Mouse (Mus musculus) neural tube, embryonic 14.5 days (tissue): ENCODE data around the gene Vill. TPM values are rescaled to one million over a fixed set of nuclear protein-coding genes. Genes with fewer than 3 reads are reported as not detected.

Experiments used
- ATAC-seq: fragments of 200-750 bp; cut with Nextera tagmentation; 2 replicates; pipeline ENCODE4 v1.8.0; 2017; ENCODE audit warnings: low read depth, mild to moderate bottlenecking, moderate TSS enrichment, moderate library complexity
- H3K27ac ChIP-seq: fragments of 300-500 bp; sonication (generic); 2 replicates; pipeline ENCODE4 v1.5.1; 2014; ENCODE audit warnings: low read depth, mild to moderate bottlenecking, control low read depth, low read length, moderate library complexity, mixed read lengths
- H3K27me3 ChIP-seq: fragments of 300-500 bp; sonication (generic); 2 replicates; pipeline ENCODE4 v1.6.1; 2014; ENCODE audit warnings: low read length; ENCODE audit not compliant: control insufficient read depth, insufficient read depth
- H3K36me3 ChIP-seq: fragments of 300-500 bp; sonication (generic); 2 replicates; pipeline ENCODE4 v1.6.1; 2014; ENCODE audit warnings: low read length, mixed read lengths; ENCODE audit not compliant: control insufficient read depth, insufficient read depth
- H3K4me1 ChIP-seq: fragments of 300-500 bp; sonication (generic); 2 replicates; pipeline ENCODE4 v1.6.1; 2014; ENCODE audit warnings: low read length; ENCODE audit not compliant: control insufficient read depth, insufficient read depth
- H3K4me2 ChIP-seq: fragments of 300-500 bp; sonication (generic); 2 replicates; pipeline ENCODE4 v1.6.1; 2014; ENCODE audit warnings: mild to moderate bottlenecking, low read depth, low read length, control low read depth
- H3K4me3 ChIP-seq: fragments of 300-500 bp; sonication (generic); 2 replicates; pipeline ENCODE4 v1.5.1; 2014; ENCODE audit warnings: low read depth, low read length, control low read depth, mixed read lengths
- H3K9ac ChIP-seq: fragments of 300-500 bp; sonication (generic); replicated peaks from 2 replicates; pipeline ENCODE4 v1.6.1; 2014; ENCODE audit warnings: low read depth, mild to moderate bottlenecking, control low read depth, low read length, mixed read lengths
- H3K9me3 ChIP-seq: fragments of 300-500 bp; sonication (generic); 2 replicates; pipeline ENCODE4 v1.6.1; 2016; ENCODE audit warnings: low read length; ENCODE audit not compliant: control insufficient read depth
- WGBS: fragments of 180-500 bp; shearing (Covaris S2); extraction: QIAGEN DNeasy Blood & Tissue Kit; methylation state at CpG from one replicate; pipeline ENCODE4 v1.1.7; 2014; 5-methylcytosine and 5-hydroxymethylcytosine counted together
- polyA plus RNA-seq: library from polyadenylated mRNA; unstranded; fragments of >200 nt; fragmentation: Nextera tagmentation; extraction: Ambion mirVana; gene quantifications from 2 replicates; pipeline ENCODE4 v1.2.1, GENCODE M21; 2014

Gene Vill
- 3.6 and 5.9 TPM in 2 replicates for polyA plus RNA-seq

GRCm38 (mm10) chr9:119052154-119052944, at the start of gene Vill:
Vill (plus strand) TSS chr9:119052778.
- Histone ChIP-seq H3K4me3 (peak within 1 kb of the TSS; percentile 10; the same call in 1 of the 2 replicates), H3K4me1 (0 out of 2 replicates have a peak, but pooled peaks cover 6% of the 10 kb centered on the region), H3K27me3 (no peaks in the 10 kb centered on the region), H3K4me2 (peak within 1 kb of the TSS; percentile 41), H3K27ac (no peak within 1 kb of the TSS), H3K36me3 (no peaks in the 10 kb centered on the region), H3K9me3 (no peaks in the 10 kb centered on the region), H3K9ac (0 out of 2 replicates have a peak within 1 kb of the TSS, but pooled peaks have one; percentile 28)
- 18% methylated on average over 22 of the region's 22 CpGs for WGBS
- ATAC-seq: peak; percentile 72; the same call in 1 of the 2 replicates

GRCm38 (mm10) chr9:119003990-119004702, 48.4 kb upstream of the Vill start:
- H3K4me3 ChIP-seq: no peak overlapping the region
- H3K36me3 ChIP-seq: no peaks in the 10 kb centered on the region
- no peaks in the 10 kb centered on the region for H3K27me3 ChIP-seq
- ATAC-seq: no peak
- no peak overlapping the region for H3K4me2 ChIP-seq
- WGBS: 93% methylated on average over 23 of the region's 23 CpGs
- no peak overlapping the region for H3K9ac ChIP-seq
- H3K9me3 ChIP-seq: no peaks in the 10 kb centered on the region
- H3K4me1 ChIP-seq: no peaks in the 10 kb centered on the region
- H3K27ac ChIP-seq: no peak overlapping the region

GRCm38 (mm10) chr9:119004703-119005076, 47.9 kb upstream of the Vill start:
- WGBS: 90% methylated on average over 16 of the region's 16 CpGs

GRCm38 (mm10) chr9:119005303-119006029, 47.1 kb upstream of the Vill start:
- WGBS: 57% methylated on average over 15 of the region's 15 CpGs
- H3K9ac ChIP-seq: no peak overlapping the region
- ATAC-seq: no peak

More at GRCm38 (mm10) chr9:119004703-119005076, 47.9 kb upstream of the Vill start:
- Histone ChIP-seq H3K9me3 (no peaks in the 10 kb centered on the region), H3K36me3 (no peaks in the 10 kb centered on the region), H3K27me3 (no peaks in the 10 kb centered on the region), H3K4me2 (no peak overlapping the region), H3K4me1 (no peaks in the 10 kb centered on the region), H3K27ac (no peak overlapping the region), H3K9ac (no peak overlapping the region), H3K4me3 (no peak overlapping the region)
- no peak for ATAC-seq

GRCm38 (mm10) chr9:119007266-119007665, 45.3 kb upstream of the Vill start:
- Histone ChIP-seq H3K9ac (no peak overlapping the region), H3K4me3 (no peak overlapping the region), H3K27me3 (no peaks in the 10 kb centered on the region), H3K4me2 (no peak overlapping the region), H3K36me3 (no peaks in the 10 kb centered on the region), H3K9me3 (no peaks in the 10 kb centered on the region), H3K4me1 (no peaks in the 10 kb centered on the region), H3K27ac (no peak overlapping the region)
- 90% methylated on average over 10 of the region's 10 CpGs for WGBS
- ATAC-seq: no peak

More at GRCm38 (mm10) chr9:119005303-119006029, 47.1 kb upstream of the Vill start:
- Histone ChIP-seq H3K27ac (no peak overlapping the region), H3K4me1 (no peaks in the 10 kb centered on the region), H3K9me3 (no peaks in the 10 kb centered on the region), H3K36me3 (no peaks in the 10 kb centered on the region), H3K4me3 (no peak overlapping the region), H3K27me3 (no peaks in the 10 kb centered on the region), H3K4me2 (no peak overlapping the region)

- no peak for ATAC-seq
- Histone ChIP-seq H3K4me1 (no peaks in the 10 kb centered on the region), H3K27ac (no peak overlapping the region), H3K27me3 (no peaks in the 10 kb centered on the region), H3K4me2 (no peak overlapping the region), H3K4me3 (no peak overlapping the region), H3K9me3 (no peaks in the 10 kb centered on the region), H3K36me3 (no peaks in the 10 kb centered on the region), H3K9ac (no peak overlapping the region)
- 64% methylated on average over 7 of the region's 7 CpGs for WGBS
These were observed 43.7 kb upstream of the Vill start for GRCm38 (mm10) chr9:119008871-119009270.

GRCm38 (mm10) chr9:119010156-119010710, 42.3 kb upstream of the Vill start:
- ATAC-seq: no peak
- H3K27me3 ChIP-seq: no peaks in the 10 kb centered on the region

GRCm38 (mm10) chr9:119016785-119017507, 35.6 kb upstream of the Vill start:
- ATAC-seq: no peak

More at GRCm38 (mm10) chr9:119010156-119010710, 42.3 kb upstream of the Vill start:
- Histone ChIP-seq H3K4me1 (no peaks in the 10 kb centered on the region), H3K4me3 (no peak overlapping the region), H3K9me3 (no peaks in the 10 kb centered on the region), H3K36me3 (no peaks in the 10 kb centered on the region), H3K27ac (no peak overlapping the region), H3K9ac (no peak overlapping the region), H3K4me2 (no peak overlapping the region)
- 88% methylated on average over 13 of the region's 13 CpGs for WGBS

More at GRCm38 (mm10) chr9:119016785-119017507, 35.6 kb upstream of the Vill start:
- Histone ChIP-seq H3K9me3 (no peaks in the 10 kb centered on the region), H3K9ac (no peak overlapping the region), H3K27me3 (no peaks in the 10 kb centered on the region), H3K36me3 (peaks cover 3% of the 10 kb centered on the region; the same call in 1 of the 2 replicates), H3K27ac (no peak overlapping the region), H3K4me2 (no peak overlapping the region), H3K4me1 (no peaks in the 10 kb centered on the region), H3K4me3 (no peak overlapping the region)
- WGBS: 83% methylated on average over 7 of the region's 7 CpGs
